Mouse (Mus musculus): ENCODE results near the gene AC124108.1. TPM values are rescaled to one million over a fixed set of nuclear protein-coding genes. Genes with fewer than 3 reads are reported as not detected.

Gene AC124108.1
- polyA plus RNA-seq, 1 experiment from 2014 or later, result not detected

DNA sequence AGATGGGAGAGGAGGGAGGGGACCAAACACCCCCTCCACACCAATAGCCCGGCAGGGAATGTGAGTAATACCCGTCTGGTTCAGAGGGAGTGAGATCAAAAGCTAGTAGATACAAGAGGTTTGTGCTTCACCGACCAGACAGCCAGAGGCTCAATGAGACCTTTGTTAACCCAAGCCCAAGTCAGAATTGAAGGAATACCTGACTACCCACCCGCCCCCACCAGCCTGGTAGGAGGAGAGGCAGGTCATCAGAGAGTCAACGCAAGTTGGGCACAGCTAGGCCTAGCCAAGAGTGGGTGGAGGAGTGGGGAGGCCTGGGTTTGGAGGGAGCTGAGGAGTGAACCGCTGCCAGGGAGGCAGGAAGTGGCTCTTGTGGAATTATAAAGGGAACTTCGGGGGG is 5.1 kb downstream of the AC124108.1 start:
- Histone ChIP-seq H3K27ac (ENCODE audit: low read depth, low read length) (no peak overlapping the region), H3K9me3 (ENCODE audit: control insufficient read depth) (no peaks in the 10 kb centered on the region), H3K27me3 (replicated peaks; ENCODE audit: control insufficient read depth, insufficient read depth, low read length) (peaks cover 48% of the 10 kb centered on the region), H3K9ac (ENCODE audit: low read depth, low read length) (no peak overlapping the region), H3K4me3 (ENCODE audit: low read depth, low read length) (no peak overlapping the region), H3K4me2 (replicated peaks; ENCODE audit: low read depth) (no peak overlapping the region), H3K36me3 (ENCODE audit: control insufficient read depth, insufficient read depth) (no peaks in the 10 kb centered on the region), H3K4me1 (replicated peaks; ENCODE audit: control insufficient read depth, insufficient read depth, low read length) (no peaks in the 10 kb centered on the region)
- no peak for TF ChIP-seq CTCF (IDR thresholded peaks at IDR 0.05; ENCODE audit: low read depth)
- 44% methylated on average over 7 of the region's 7 CpGs for WGBS
- ATAC-seq, result no peak

- ATAC-seq, result no peak
- no peaks in the 10 kb centered on the region for H3K4me1 ChIP-seq (replicated peaks; ENCODE audit: control insufficient read depth, insufficient read depth, low read length)
- no peak overlapping the region for H3K27ac ChIP-seq (ENCODE audit: low read depth, low read length)
- H3K9me3 ChIP-seq (ENCODE audit: control insufficient read depth), result no peaks in the 10 kb centered on the region
- no peak overlapping the region for H3K9ac ChIP-seq (ENCODE audit: low read depth, low read length)
- WGBS, result 26% methylated on average over 9 of the region's 9 CpGs
- no peak overlapping the region for H3K4me3 ChIP-seq (ENCODE audit: low read depth, low read length)
- no peak overlapping the region for H3K4me2 ChIP-seq (replicated peaks; ENCODE audit: low read depth)
- H3K27me3 ChIP-seq (replicated peaks; ENCODE audit: control insufficient read depth, insufficient read depth, low read length), result peaks cover 34% of the 10 kb centered on the region
- no peak for TF ChIP-seq CTCF (IDR thresholded peaks at IDR 0.05; ENCODE audit: low read depth)
- no peaks in the 10 kb centered on the region for H3K36me3 ChIP-seq (ENCODE audit: control insufficient read depth, insufficient read depth)
Measured at GRCm38 (mm10) chr1:132197666-132198065, 6.4 kb downstream of the AC124108.1 start.

GRCm38 (mm10) chr1:132198401-132199071 is 7.3 kb downstream of the AC124108.1 start:
- no peak overlapping the region for H3K9ac ChIP-seq (ENCODE audit: low read depth, low read length)
- H3K27me3 ChIP-seq (replicated peaks; ENCODE audit: control insufficient read depth, insufficient read depth, low read length), result peaks cover 26% of the 10 kb centered on the region
- no peak for TF ChIP-seq CTCF (IDR thresholded peaks at IDR 0.05; ENCODE audit: low read depth)
- ATAC-seq, result no peak
- no peak overlapping the region for H3K4me3 ChIP-seq (ENCODE audit: low read depth, low read length)
- H3K9me3 ChIP-seq (ENCODE audit: control insufficient read depth), result no peaks in the 10 kb centered on the region
- WGBS, result 86% methylated on average over 16 of the region's 16 CpGs
- H3K36me3 ChIP-seq (ENCODE audit: control insufficient read depth, insufficient read depth), result no peaks in the 10 kb centered on the region
- H3K4me2 ChIP-seq (replicated peaks; ENCODE audit: low read depth), result no peak overlapping the region
- H3K4me1 ChIP-seq (replicated peaks; ENCODE audit: control insufficient read depth, insufficient read depth, low read length), result no peaks in the 10 kb centered on the region
- no peak overlapping the region for H3K27ac ChIP-seq (ENCODE audit: low read depth, low read length)

DNA sequence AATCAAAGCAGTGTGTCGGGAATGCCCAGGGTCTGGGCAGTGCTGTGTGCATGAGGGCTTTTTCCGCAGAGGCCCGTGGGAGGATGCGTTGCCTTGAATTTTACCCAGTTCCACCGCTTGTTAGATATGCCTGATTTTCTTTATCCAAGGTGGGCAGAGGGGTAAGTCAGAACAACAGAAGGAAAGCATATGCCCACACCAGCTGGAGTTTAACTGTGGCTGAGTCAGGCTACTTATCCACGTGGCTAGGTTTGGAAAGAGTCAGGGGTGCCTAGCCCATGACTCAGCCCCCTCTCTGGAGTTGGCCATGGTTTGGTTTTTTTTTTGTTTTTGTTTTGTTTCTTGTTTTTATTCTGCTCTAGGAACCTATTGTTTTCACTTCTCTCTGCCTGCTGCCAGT is 8.0 kb downstream of the AC124108.1 start:
- 82% methylated on average over 6 of the region's 6 CpGs for WGBS
- TF ChIP-seq CTCF (IDR thresholded peaks at IDR 0.05; ENCODE audit: low read depth), result no peak
- Histone ChIP-seq H3K9ac (ENCODE audit: low read depth, low read length) (no peak overlapping the region), H3K4me2 (replicated peaks; ENCODE audit: low read depth) (no peak overlapping the region), H3K27ac (ENCODE audit: low read depth, low read length) (no peak overlapping the region), H3K9me3 (ENCODE audit: control insufficient read depth) (no peaks in the 10 kb centered on the region), H3K4me1 (replicated peaks; ENCODE audit: control insufficient read depth, insufficient read depth, low read length) (no peaks in the 10 kb centered on the region), H3K27me3 (replicated peaks; ENCODE audit: control insufficient read depth, insufficient read depth, low read length) (peaks cover 19% of the 10 kb centered on the region; the same call in 1 of the 2 replicates), H3K4me3 (ENCODE audit: low read depth, low read length) (no peak overlapping the region), H3K36me3 (ENCODE audit: control insufficient read depth, insufficient read depth) (no peaks in the 10 kb centered on the region)
- ATAC-seq, result no peak

- WGBS, result 25% methylated on average over 12 of the region's 12 CpGs
- H3K9ac ChIP-seq (ENCODE audit: low read depth, low read length), result no peak overlapping the region
Measured at GRCm38 (mm10) chr1:132199934-132200333, 8.7 kb downstream of the AC124108.1 start.

DNA sequence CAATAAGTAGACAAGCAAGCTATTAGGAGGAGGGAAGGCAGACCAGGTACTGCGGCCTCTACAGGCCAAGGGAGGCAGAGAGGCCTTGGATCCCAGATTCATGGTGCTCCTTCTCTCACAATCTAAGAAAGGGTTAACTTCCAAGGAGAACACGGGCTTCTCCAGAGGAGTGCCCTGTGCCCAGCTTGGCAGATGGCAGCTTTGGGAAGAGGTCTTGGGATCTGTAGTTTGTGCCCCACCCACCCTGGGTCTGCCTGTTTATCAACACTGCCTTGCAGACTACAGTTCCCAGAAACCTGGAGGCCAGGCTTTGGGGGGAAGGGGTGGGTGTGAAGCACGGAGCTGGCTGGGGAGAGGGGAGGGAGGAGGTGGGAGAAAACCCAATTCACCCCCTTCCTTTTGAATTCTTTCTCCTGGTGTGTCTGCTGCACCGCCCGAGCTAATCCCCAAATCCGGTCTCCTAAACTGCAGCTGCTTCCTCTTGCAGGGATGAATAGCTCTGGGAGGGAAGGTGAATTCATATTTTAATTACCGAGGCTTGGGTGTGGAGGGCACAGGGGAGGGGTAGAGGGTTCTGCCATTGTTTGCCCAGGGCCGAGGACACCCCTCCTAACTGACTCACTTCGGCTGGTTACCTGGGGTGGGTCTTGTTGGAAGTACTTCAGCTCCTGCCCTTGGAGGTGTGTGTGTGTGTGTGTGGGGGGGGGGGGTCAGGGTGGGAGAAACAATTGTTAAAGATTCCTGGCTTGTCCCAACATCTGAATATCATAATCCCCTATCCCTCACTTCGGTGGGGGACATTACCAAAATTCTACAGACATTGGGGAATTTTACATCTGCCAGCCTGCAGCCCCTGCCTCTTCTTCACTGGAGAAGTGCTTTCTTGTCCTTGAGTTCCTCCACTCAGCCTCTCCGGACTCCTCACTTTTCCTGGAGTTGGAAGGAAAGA is 9.6 kb downstream of the AC124108.1 start:
- H3K9me3 ChIP-seq (ENCODE audit: control insufficient read depth), result no peaks in the 10 kb centered on the region
- H3K4me2 ChIP-seq (replicated peaks; ENCODE audit: low read depth), result 0 out of 2 replicates have a peak overlapping the region, but pooled peaks have one; percentile 13
- ATAC-seq, result no peak; the same call in 1 of the 2 replicates
- WGBS, result 10% methylated on average over 11 of the region's 11 CpGs
- H3K27me3 ChIP-seq (replicated peaks; ENCODE audit: control insufficient read depth, insufficient read depth, low read length), result peaks cover 17% of the 10 kb centered on the region; the same call in 1 of the 2 replicates
- H3K27ac ChIP-seq (ENCODE audit: low read depth, low read length), result no peak overlapping the region
- TF ChIP-seq CTCF (IDR thresholded peaks at IDR 0.05; ENCODE audit: low read depth), result peak; percentile 41; the same call in 1 of the 2 replicates
- no peak overlapping the region for H3K4me3 ChIP-seq (ENCODE audit: low read depth, low read length)
- no peak overlapping the region for H3K9ac ChIP-seq (ENCODE audit: low read depth, low read length)
- no peaks in the 10 kb centered on the region for H3K4me1 ChIP-seq (replicated peaks; ENCODE audit: control insufficient read depth, insufficient read depth, low read length)
- H3K36me3 ChIP-seq (ENCODE audit: control insufficient read depth, insufficient read depth), result no peaks in the 10 kb centered on the region

More at GRCm38 (mm10) chr1:132199934-132200333, 8.7 kb downstream of the AC124108.1 start:
- Histone ChIP-seq H3K4me3 (ENCODE audit: low read depth, low read length) (no peak overlapping the region), H3K9me3 (ENCODE audit: control insufficient read depth) (no peaks in the 10 kb centered on the region), H3K4me2 (replicated peaks; ENCODE audit: low read depth) (peak overlapping the region; percentile 13; the same call in 1 of the 2 replicates), H3K4me1 (replicated peaks; ENCODE audit: control insufficient read depth, insufficient read depth, low read length) (no peaks in the 10 kb centered on the region), H3K27ac (ENCODE audit: low read depth, low read length) (no peak overlapping the region), H3K36me3 (ENCODE audit: control insufficient read depth, insufficient read depth) (no peaks in the 10 kb centered on the region), H3K27me3 (replicated peaks; ENCODE audit: control insufficient read depth, insufficient read depth, low read length) (peaks cover 17% of the 10 kb centered on the region; the same call in 1 of the 2 replicates)
- no peak for TF ChIP-seq CTCF (IDR thresholded peaks at IDR 0.05; ENCODE audit: low read depth)
- ATAC-seq, result no peak

Measured in intestine, postnatal 0 days (tissue).